Mouse (Mus musculus) cerebellum, adult 2 months (tissue): ENCODE results near the gene Traf1.

Experiments used
- CTCF ChIP-seq: fragments of 200-500 bp; IDR thresholded peaks from 2 replicates; pipeline ENCODE4 v1.5.1; 2011; ENCODE audit warnings: low read depth, mild to moderate bottlenecking, control low read depth, low read length, moderate library complexity, borderline replicate concordance; ENCODE audit not compliant: insufficient read depth
- POLR2A ChIP-seq: fragments of 200-500 bp; IDR thresholded peaks from 2 replicates; pipeline ENCODE4 v1.6.1; 2011; ENCODE audit warnings: low read length, control low read depth, borderline replicate concordance; ENCODE audit not compliant: insufficient read depth

DNA sequence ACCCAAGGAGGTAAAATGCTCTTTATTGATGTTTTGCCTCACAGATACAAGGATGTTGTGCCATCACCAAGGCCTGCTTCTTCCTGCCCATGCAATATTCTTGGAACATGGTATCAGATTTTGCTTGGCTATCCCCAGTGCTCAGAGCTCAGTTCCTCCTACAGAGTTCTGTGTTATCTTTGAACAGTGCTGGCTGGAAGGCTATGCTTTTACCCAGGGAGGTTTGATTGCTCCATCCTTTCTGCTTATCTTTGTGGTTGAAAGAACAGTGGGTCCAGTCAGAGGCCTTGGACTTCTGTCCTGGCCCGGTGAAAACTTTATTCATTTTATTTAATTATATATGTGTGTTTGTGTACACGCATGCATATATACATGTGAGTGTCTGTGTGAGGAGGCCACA, 16.7 kb upstream of the Traf1 start:
- TF ChIP-seq CTCF (no peak), POLR2A (no peak)
